Mouse (Mus musculus): ENCODE data around the gene Fxr2. TPM values are rescaled to one million over a fixed set of nuclear protein-coding genes. Genes with fewer than 3 reads are reported as not detected.

The Fxr2 gene
- polyA plus RNA-seq, 1 experiment from 2014 or later, result 40.5 TPM

DNA sequence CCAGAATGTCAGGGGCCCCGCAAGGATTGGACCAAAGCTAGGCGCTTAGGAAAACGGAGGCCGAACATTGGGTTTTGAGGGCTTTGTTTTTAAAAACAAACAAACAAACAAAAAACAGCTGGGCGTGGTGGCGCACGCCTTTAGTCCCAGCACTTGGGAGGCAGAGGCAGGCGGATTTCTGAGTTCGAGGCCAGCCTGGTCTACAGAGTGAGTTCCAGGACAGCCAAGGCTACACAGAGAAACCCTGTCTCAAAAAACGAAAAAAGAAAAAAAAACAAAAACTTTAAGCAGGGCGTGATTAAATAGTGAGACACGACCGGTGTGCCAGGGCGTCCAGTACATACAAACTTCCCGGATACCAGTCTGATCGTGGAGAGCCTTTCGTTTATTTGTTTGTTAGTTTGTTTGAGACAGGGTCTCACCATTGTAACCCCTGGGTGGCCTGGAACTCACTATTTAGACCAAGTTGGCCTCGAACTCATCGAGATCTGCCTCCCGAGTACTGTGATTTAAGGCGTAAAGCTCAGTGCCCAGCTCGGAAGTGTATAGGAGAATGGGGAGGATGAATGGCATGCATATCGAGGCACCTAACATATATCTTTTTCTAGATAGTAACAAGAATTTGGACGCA, 49.5 kb downstream of the Fxr2 start:
- WGBS, result 28% methylated on average over 24 of the region's 24 CpGs
- no peak for ATAC-seq (ENCODE audit: low FRiP score)

GRCm38 (mm10) chr11:69682840-69683533, 50.2 kb downstream of the Fxr2 start:
- Histone ChIP-seq H3K4me2 (peak overlapping the region; percentile 96), H3K4me1 (replicated peaks) (peaks cover 61% of the 10 kb centered on the region), H3K36me3 (peaks cover 20% of the 10 kb centered on the region), H3K27me3 (peaks cover 13% of the 10 kb centered on the region; the same call in 1 of the 2 replicates), H3K27ac (peak overlapping the region; percentile 96), H3K4me3 (peak overlapping the region; percentile 78; the same call in 1 of the 2 replicates), H3K9ac (peak overlapping the region; percentile 72), H3K9me3 (no peaks in the 10 kb centered on the region)
- peak; percentile 41; the same call in 1 of the 2 replicates for ATAC-seq (ENCODE audit: low FRiP score)
- WGBS, result 20% methylated on average over 12 of the region's 12 CpGs

More for the DNA sequence above, 49.5 kb downstream of the Fxr2 start:
- Histone ChIP-seq H3K27ac (peak overlapping the region; percentile 96), H3K4me1 (replicated peaks) (peaks cover 61% of the 10 kb centered on the region), H3K27me3 (peaks cover 13% of the 10 kb centered on the region; the same call in 1 of the 2 replicates), H3K36me3 (peaks cover 27% of the 10 kb centered on the region), H3K4me3 (peak overlapping the region; percentile 78), H3K9me3 (no peaks in the 10 kb centered on the region), H3K9ac (peak overlapping the region; percentile 89), H3K4me2 (peak overlapping the region; percentile 96)

DNA sequence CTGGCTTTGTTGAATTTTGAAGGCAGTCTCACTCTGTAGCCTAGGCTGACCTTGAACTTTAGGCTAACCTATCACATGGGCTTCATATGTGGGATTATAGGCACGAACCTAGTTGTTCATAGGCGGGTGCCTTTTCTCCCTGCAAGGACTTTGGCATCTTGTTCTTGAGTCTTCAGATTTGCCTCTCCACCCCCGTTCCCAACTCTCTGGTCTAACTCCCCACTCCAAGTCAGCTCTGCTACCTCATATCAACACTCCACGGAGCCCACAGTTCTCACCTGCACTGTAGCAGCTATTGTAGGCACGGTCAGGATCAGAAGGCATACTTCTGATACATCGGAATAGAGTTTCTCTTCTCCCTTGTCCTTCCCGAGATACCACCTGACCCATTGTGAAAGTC, 50.8 kb downstream of the Fxr2 start:
- peak overlapping the region; percentile 72 for H3K9ac ChIP-seq
- H3K4me3 ChIP-seq, result no peak overlapping the region
- peak overlapping the region; percentile 86 for H3K27ac ChIP-seq
- no peak for ATAC-seq (ENCODE audit: low FRiP score)
- H3K9me3 ChIP-seq, result no peaks in the 10 kb centered on the region
- peaks cover 14% of the 10 kb centered on the region for H3K36me3 ChIP-seq
- 89% methylated on average over 7 of the region's 7 CpGs for WGBS
- peaks cover 58% of the 10 kb centered on the region for H3K4me1 ChIP-seq (replicated peaks)
- H3K27me3 ChIP-seq, result peaks cover 13% of the 10 kb centered on the region; the same call in 1 of the 2 replicates
- no peak overlapping the region; the same call in 1 of the 2 replicates for H3K4me2 ChIP-seq

DNA sequence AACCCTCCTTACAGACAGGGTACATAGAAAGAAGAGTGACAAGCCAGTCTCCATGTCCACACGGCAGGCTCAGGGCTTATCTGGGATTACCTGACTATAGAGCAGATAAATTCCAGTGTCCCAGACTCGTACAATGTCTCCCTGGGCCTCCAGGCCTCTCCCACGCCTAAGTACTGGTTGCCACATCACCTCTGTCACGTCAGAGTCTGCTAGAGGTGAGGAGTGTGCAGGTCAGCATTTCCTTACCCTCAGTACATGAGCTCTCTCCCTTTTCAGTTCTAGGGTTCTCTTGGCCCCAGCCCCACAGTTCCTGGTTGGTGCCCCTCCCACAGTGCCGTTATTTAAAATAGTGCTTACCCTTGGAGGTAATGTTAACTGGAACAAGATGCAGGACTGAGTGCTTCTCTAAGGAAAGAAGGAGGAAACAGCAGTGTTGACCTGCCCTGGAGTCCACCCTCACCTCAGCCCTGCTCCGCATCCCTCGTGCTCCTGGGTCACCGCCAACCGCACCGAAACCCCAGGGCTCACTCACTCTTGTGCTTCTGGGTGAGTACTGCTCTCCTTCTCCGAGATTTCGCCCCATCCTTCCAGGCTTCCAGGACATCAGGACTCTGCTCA, 51.4 kb downstream of the Fxr2 start:
- Histone ChIP-seq H3K27ac (no peak overlapping the region), H3K4me3 (no peak overlapping the region)
- 85% methylated on average over 12 of the region's 12 CpGs for WGBS

DNA sequence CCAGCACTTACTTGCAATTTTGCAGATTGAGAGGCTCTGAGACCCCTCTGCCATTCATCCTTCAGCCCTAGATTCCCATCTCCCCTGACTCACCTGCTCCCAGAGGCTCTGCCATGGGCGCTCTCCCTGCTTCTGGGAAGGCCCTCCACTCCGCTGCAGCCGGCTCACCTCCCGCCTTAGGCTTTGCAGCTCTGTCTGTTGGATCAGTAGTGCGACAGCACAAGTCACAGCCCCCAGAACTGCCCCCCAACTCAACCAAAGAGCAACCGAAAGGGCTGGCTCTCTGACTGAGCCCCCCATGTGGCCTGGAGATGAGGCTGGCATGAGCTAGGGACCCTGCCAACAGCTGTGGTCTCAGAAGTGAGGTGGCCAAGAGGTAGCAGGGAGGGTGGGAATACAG, 52.1 kb downstream of the Fxr2 start:
- H3K9ac ChIP-seq, result peak overlapping the region; percentile 19; the same call in 1 of the 2 replicates
- H3K36me3 ChIP-seq, result 0 out of 2 replicates have a peak, but pooled peaks cover 3% of the 10 kb centered on the region
- ATAC-seq (ENCODE audit: low FRiP score), result no peak
- WGBS, result 82% methylated on average over 6 of the region's 6 CpGs
- H3K4me2 ChIP-seq, result no peak overlapping the region
- H3K4me3 ChIP-seq, result no peak overlapping the region
- H3K27ac ChIP-seq, result 0 out of 2 replicates have a peak overlapping the region, but pooled peaks have one; percentile 23
- peaks cover 45% of the 10 kb centered on the region for H3K4me1 ChIP-seq (replicated peaks)
- H3K9me3 ChIP-seq, result no peaks in the 10 kb centered on the region
- H3K27me3 ChIP-seq, result peaks cover 13% of the 10 kb centered on the region; the same call in 1 of the 2 replicates

More for the DNA sequence above, 51.4 kb downstream of the Fxr2 start:
- peaks cover 8% of the 10 kb centered on the region; the same call in 1 of the 2 replicates for H3K36me3 ChIP-seq
- peaks cover 13% of the 10 kb centered on the region; the same call in 1 of the 2 replicates for H3K27me3 ChIP-seq
- no peaks in the 10 kb centered on the region for H3K9me3 ChIP-seq
- H3K9ac ChIP-seq, result peak overlapping the region; percentile 35
- no peak for ATAC-seq (ENCODE audit: low FRiP score)
- no peak overlapping the region for H3K4me2 ChIP-seq
- H3K4me1 ChIP-seq (replicated peaks), result peaks cover 52% of the 10 kb centered on the region

GRCm38 (mm10) chr11:69685526-69686148, 52.8 kb downstream of the Fxr2 start, which contains the start of gene Tnfsf13:
Gene Tnfsf13, minus strand, starts transcription at chr11:69685784.
- WGBS, result 55% methylated on average over 10 of the region's 10 CpGs
- no peak for ATAC-seq (ENCODE audit: low FRiP score)
- Histone ChIP-seq H3K4me1 (replicated peaks) (peaks cover 38% of the 10 kb centered on the region), H3K36me3 (no peaks in the 10 kb centered on the region), H3K4me2 (no peak within 1 kb of the TSS), H3K9me3 (no peaks in the 10 kb centered on the region), H3K27ac (0 out of 2 replicates have a peak within 1 kb of the TSS, but pooled peaks have one; percentile 46), H3K27me3 (peaks cover 13% of the 10 kb centered on the region; the same call in 1 of the 2 replicates), H3K9ac (peak within 1 kb of the TSS; percentile 58), H3K4me3 (no peak within 1 kb of the TSS)

GRCm38 (mm10) chr11:69686377-69686776, 53.6 kb downstream of the Fxr2 start:
- Histone ChIP-seq H3K9me3 (no peaks in the 10 kb centered on the region), H3K9ac (0 out of 2 replicates have a peak overlapping the region, but pooled peaks have one; percentile 10), H3K36me3 (no peaks in the 10 kb centered on the region), H3K4me3 (no peak overlapping the region), H3K4me1 (replicated peaks) (peaks cover 31% of the 10 kb centered on the region), H3K27ac (no peak overlapping the region), H3K27me3 (peaks cover 13% of the 10 kb centered on the region; the same call in 1 of the 2 replicates), H3K4me2 (no peak overlapping the region)
- ATAC-seq (ENCODE audit: low FRiP score), result no peak
- WGBS, result 13% methylated on average over 4 of the region's 4 CpGs

DNA sequence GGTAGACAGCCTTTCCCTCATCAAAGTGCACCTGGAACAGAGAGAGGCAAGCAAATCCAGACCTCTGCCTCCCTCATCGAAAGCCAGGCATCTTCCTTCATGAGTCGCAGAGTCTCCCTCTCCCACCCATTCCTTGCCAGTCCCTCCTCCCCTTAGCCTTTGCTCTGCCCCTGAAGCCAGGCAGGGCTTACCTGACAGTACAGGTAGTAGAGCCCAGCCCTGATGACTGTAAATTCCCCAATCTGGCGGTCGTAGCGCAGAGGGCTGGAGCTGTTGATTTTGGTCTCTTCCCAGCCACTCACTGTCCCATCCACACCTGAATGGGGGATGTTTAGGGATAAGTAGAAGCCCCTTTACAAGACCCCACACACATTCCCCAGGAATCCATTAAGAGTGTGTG, 54.3 kb downstream of the Fxr2 start:
- no peaks in the 10 kb centered on the region for H3K9me3 ChIP-seq
- H3K27me3 ChIP-seq, result peaks cover 13% of the 10 kb centered on the region; the same call in 1 of the 2 replicates
- no peak overlapping the region for H3K27ac ChIP-seq
- H3K36me3 ChIP-seq, result no peaks in the 10 kb centered on the region
- H3K4me2 ChIP-seq, result no peak overlapping the region
- ATAC-seq (ENCODE audit: low FRiP score), result no peak
- H3K4me3 ChIP-seq, result no peak overlapping the region
- 58% methylated on average over 5 of the region's 5 CpGs for WGBS
- 0 out of 2 replicates have a peak overlapping the region, but pooled peaks have one; percentile 10 for H3K9ac ChIP-seq
- peaks cover 31% of the 10 kb centered on the region for H3K4me1 ChIP-seq (replicated peaks)

DNA sequence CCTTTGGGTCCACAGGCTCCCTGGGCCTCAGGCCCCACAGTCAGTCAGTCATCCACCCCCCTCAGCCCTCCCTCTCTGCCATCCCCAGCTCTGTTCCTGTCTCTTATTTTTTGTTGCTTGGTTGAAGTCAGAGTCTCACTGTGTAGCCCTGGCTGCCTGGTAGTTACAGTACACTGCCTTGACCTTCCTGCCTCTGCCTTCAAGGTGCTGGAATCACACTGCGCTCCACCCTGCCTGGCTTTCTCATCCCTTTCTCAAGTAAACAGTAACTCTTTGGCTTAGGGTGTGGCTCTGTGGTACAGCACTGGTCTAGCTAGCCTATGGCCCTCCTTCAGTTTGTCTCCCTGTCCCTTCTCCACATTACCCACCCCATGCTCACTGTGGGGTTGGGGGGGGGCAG, 57.1 kb downstream of the Fxr2 start:
- no peak for ATAC-seq (ENCODE audit: low FRiP score)
- H3K9me3 ChIP-seq, result no peaks in the 10 kb centered on the region
- H3K4me2 ChIP-seq, result no peak overlapping the region
- no peak overlapping the region for H3K9ac ChIP-seq
- no peaks in the 10 kb centered on the region for H3K36me3 ChIP-seq
- no peak overlapping the region for H3K4me3 ChIP-seq
- peaks cover 14% of the 10 kb centered on the region; the same call in 1 of the 2 replicates for H3K4me1 ChIP-seq (replicated peaks)
- peaks cover 13% of the 10 kb centered on the region; the same call in 1 of the 2 replicates for H3K27me3 ChIP-seq
- no peak overlapping the region for H3K27ac ChIP-seq
- WGBS, result 100% methylated on average over 1 of the region's 1 CpGs

GRCm38 (mm10) chr11:69692196-69692811, 59.5 kb downstream of the Fxr2 start:
- 83% methylated on average over 9 of the region's 9 CpGs for WGBS
- Histone ChIP-seq H3K27me3 (peaks cover under 1% of the 10 kb centered on the region; the same call in 1 of the 2 replicates), H3K4me3 (no peak overlapping the region), H3K9me3 (no peaks in the 10 kb centered on the region), H3K4me1 (replicated peaks) (peaks cover 11% of the 10 kb centered on the region), H3K27ac (no peak overlapping the region), H3K4me2 (no peak overlapping the region), H3K36me3 (no peaks in the 10 kb centered on the region), H3K9ac (no peak overlapping the region)
- no peak for ATAC-seq (ENCODE audit: low FRiP score)

DNA sequence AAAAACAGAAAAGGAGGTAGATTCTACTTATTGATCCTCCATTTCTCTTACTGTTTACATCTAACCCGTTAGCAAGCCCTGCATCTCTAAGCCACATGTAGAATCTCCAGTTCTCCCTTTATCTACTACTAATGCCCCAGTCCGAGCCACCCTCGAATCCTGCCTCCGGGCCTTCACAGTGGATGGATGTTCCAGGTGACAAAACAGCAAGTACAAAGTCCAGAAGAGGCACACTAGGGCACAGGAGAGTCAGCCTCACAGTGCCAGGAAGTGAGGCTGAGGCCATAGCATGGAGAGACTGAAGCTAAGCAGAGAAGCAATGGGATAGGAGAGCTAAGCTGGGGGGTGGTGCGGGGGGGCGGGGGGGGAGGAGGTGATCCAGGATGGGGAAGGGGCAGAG, 60.1 kb downstream of the Fxr2 start:
- H3K27me3 ChIP-seq, result no peaks in the 10 kb centered on the region
- H3K4me3 ChIP-seq, result no peak overlapping the region
- no peaks in the 10 kb centered on the region for H3K36me3 ChIP-seq
- no peak overlapping the region for H3K4me2 ChIP-seq
- no peak for ATAC-seq (ENCODE audit: low FRiP score)
- H3K9ac ChIP-seq, result no peak overlapping the region
- peaks cover 11% of the 10 kb centered on the region for H3K4me1 ChIP-seq (replicated peaks)
- 90% methylated on average over 6 of the region's 6 CpGs for WGBS
- no peak overlapping the region for H3K27ac ChIP-seq
- no peaks in the 10 kb centered on the region for H3K9me3 ChIP-seq
